Mouse (Mus musculus) lung, postnatal 0 days (tissue): ENCODE results near the gene Gm45213. TPM values are rescaled to one million over a fixed set of nuclear protein-coding genes. Genes with fewer than 3 reads are reported as not detected.
"Not testable (repeated sequence)": the region's sequence is repeated elsewhere in the genome, so short reads cannot be mapped to it uniquely, and the experiment has no call there.

Experiments
- ATAC-seq: fragments of 200-750 bp; cut with Nextera tagmentation; 2 replicates; pipeline ENCODE4 v1.8.0; 2017; ENCODE audit warnings: moderate library complexity
- DNase-seq: peaks from one replicate; pipeline ENCODE4 v3.0.0-alpha.2; 2016; ENCODE audit warnings: low spot score
- H3K27ac ChIP-seq: fragments of 300-500 bp; sonication (generic); 2 replicates; pipeline ENCODE4 v1.5.1; 2014; ENCODE audit warnings: antibody characterized with exemption, mild to moderate bottlenecking, low read length, mixed read lengths
- H3K27me3 ChIP-seq: fragments of 300-500 bp; sonication (generic); replicated peaks from 2 replicates; pipeline ENCODE4 v1.6.1; 2014; ENCODE audit warnings: low read length, mixed read lengths; ENCODE audit not compliant: insufficient read depth
- H3K36me3 ChIP-seq: fragments of 300-500 bp; sonication (generic); 2 replicates; pipeline ENCODE4 v1.6.1; 2014; ENCODE audit warnings: low read length, mixed read lengths; ENCODE audit not compliant: insufficient read depth
- H3K4me1 ChIP-seq: fragments of 300-500 bp; sonication (generic); 2 replicates; pipeline ENCODE4 v1.6.1; 2014; ENCODE audit warnings: antibody characterized with exemption, low read depth, low read length, mixed read lengths; ENCODE audit not compliant: insufficient read depth
- H3K4me2 ChIP-seq: fragments of 300-500 bp; sonication (generic); replicated peaks from 2 replicates; pipeline ENCODE4 v1.6.1; 2014; ENCODE audit warnings: low read depth, mild to moderate bottlenecking, low read length, moderate library complexity, mixed read lengths
- H3K4me3 ChIP-seq: fragments of 300-500 bp; sonication (generic); 2 replicates; pipeline ENCODE4 v1.5.1; 2014; ENCODE audit warnings: low read depth, low read length
- H3K9ac ChIP-seq: fragments of 300-500 bp; sonication (generic); replicated peaks from 2 replicates; pipeline ENCODE4 v1.6.1; 2014; ENCODE audit warnings: low read depth, mild to moderate bottlenecking
- H3K9me3 ChIP-seq: fragments of 300-500 bp; sonication (generic); 2 replicates; pipeline ENCODE4 v1.6.1; 2016; ENCODE audit warnings: low read length, mixed read lengths
- CTCF ChIP-seq: IDR thresholded peaks from 2 replicates; pipeline ENCODE4 v1.5.1; 2016; ENCODE audit warnings: antibody characterized with exemption, mild to moderate bottlenecking
- EP300 ChIP-seq: IDR thresholded peaks from 2 replicates; pipeline ENCODE4 v1.6.1; 2016; ENCODE audit warnings: antibody characterized with exemption, mild to moderate bottlenecking, control low read depth
- WGBS: fragments of 180-500 bp; shearing (Covaris S2); extraction: QIAGEN DNeasy Blood & Tissue Kit; methylation state at CpG from one replicate; pipeline ENCODE4 v1.1.7; 2014; 5-methylcytosine and 5-hydroxymethylcytosine counted together
- polyA plus RNA-seq: library from polyadenylated mRNA; unstranded; fragments of >200 nt; fragmentation: Nextera tagmentation; extraction: Ambion mirVana; gene quantifications from 2 replicates; pipeline ENCODE4 v1.2.1, GENCODE M21; 2015

Gm45213 gene
- polyA plus RNA-seq, 1 experiment from 2014 or later = not detected

DNA sequence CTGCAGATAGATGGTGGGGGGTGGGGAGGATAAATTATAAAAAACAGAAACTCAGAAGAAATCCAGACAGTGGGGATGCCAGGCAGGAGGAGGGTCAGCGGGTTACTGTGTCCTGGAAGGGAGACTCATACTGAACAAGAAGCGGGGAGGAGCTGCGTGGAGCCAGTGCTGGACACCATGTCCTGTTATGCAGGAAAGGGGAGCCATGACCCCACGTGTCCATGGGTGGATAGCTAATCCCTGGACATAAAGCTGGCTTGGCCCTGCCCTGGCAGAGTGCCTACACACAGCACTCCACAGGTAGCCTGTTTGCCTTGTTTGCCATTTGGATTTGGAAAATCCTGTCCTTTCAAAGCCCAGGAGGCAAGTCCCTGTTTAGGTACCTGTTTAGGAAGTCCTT is 4.6 kb downstream of the Gm45213 start:
- TF ChIP-seq CTCF (no peak), EP300 (no peak)
- 83% methylated on average over 4 of the region's 4 CpGs for WGBS

DNA sequence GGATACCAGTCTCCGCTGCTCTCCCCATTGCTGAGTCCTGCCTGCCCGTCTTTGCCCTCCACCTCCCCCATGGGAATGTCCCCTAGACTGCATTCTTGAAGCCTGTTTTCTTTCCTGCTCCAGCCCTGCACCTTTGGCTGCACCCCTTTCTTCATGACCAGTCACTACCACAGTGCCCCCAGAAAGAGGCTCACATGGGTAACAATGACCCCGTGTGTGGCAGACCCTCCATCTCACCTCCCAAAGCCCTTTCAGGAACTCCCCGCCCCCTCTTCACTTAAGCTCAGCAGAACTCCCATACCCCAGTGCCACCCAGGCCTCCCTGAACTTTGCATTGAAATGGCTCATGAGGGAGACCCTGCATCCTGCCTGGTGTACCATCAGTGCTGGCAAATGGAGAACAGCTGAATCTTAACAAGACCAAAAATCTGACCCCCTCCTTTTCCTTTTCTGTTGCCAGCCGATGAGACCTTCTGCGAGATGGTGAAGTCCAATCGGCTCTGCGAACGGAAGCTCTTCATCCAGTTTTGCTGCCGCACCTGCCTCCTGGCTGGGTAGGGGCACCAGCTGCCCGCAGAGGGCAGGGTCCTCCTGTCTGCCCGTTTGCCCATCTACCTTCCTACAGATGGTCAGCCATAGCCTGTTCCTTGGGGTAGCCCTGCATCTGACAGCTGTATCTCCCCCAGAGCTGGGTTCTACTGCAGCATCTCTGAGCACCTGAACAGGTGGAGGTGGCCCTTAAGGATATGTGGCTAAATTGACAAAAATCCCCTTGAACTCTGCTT is 5.2 kb downstream of the Gm45213 start:
- 83% methylated on average over 12 of the region's 12 CpGs for WGBS
- no peak for TF ChIP-seq EP300
- TF ChIP-seq CTCF = no peak
- no peak for DNase-seq
- no peaks in the 10 kb centered on the region for H3K4me1 ChIP-seq
- H3K36me3 ChIP-seq = no peaks in the 10 kb centered on the region
- ATAC-seq = no peak
- no peaks in the 10 kb centered on the region for H3K27me3 ChIP-seq
- H3K4me2 ChIP-seq = no peak overlapping the region
- no peak overlapping the region for H3K27ac ChIP-seq
- no peak overlapping the region for H3K4me3 ChIP-seq
- no peak overlapping the region for H3K9ac ChIP-seq
- H3K9me3 ChIP-seq = no peaks in the 10 kb centered on the region

More for the DNA sequence above, 4.6 kb downstream of the Gm45213 start:
- no peak overlapping the region for H3K9ac ChIP-seq
- ATAC-seq (no peak), DNase-seq (no peak)
- no peak overlapping the region for H3K27ac ChIP-seq
- no peaks in the 10 kb centered on the region for H3K4me1 ChIP-seq
- no peaks in the 10 kb centered on the region for H3K27me3 ChIP-seq
- H3K4me3 ChIP-seq = no peak overlapping the region
- H3K9me3 ChIP-seq = no peaks in the 10 kb centered on the region
- H3K4me2 ChIP-seq = no peak overlapping the region
- H3K36me3 ChIP-seq = no peaks in the 10 kb centered on the region

DNA sequence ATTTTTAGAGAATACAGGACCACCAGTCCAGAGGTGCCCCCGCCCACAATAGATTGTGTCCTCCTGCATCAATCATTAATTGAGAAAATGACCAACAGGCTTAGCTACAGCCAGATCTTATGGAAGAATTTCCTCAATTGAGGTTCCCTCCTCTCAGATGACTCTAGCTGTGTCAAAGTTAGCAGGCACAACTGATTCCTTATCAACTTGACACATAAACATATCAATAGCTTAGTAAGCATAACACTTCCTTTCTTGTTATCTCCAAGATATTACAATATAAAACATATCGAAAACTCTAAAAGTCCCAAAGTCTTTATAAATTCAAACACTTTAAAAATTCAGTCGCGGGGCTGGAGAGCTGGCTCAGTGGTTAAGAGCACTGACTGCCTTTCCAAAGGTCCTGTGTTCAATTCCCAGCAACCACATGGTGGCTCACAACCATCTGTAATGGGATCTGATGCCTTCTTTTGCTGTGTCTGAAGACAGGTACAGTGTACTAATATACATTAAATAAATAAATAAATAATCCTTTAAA is 10.6 kb downstream of the Gm45213 start:
- H3K27ac ChIP-seq = no peak overlapping the region
- no peaks in the 10 kb centered on the region for H3K4me1 ChIP-seq
- no peak overlapping the region for H3K9ac ChIP-seq
- no peaks in the 10 kb centered on the region for H3K27me3 ChIP-seq
- no peak for DNase-seq
- H3K4me2 ChIP-seq = no peak overlapping the region
- H3K4me3 ChIP-seq = no peak overlapping the region
- H3K36me3 ChIP-seq = no peaks in the 10 kb centered on the region
- TF ChIP-seq CTCF (no peak), EP300 (no peak)
- ATAC-seq = no peak
- no peaks in the 10 kb centered on the region for H3K9me3 ChIP-seq
- WGBS = 83% methylated on average over 4 of the region's 4 CpGs

DNA sequence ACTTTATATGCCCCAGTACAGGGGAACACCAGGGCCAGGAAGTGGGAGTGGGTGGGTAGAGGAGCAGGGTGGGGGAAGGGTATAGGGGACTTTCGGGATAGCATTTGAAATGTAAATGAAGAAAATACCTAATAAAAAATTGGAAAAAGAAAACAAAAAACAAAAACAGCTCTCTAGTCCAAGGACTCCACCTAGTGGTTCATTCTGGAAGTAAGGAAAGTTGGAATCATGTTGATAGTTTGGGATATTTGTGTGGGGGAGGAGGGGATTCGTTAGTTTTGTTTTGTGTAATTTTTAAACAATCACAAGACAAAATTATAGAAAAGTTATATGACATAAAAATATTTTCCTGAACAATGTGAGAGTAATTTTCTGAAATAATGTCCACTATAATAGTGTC is 12.0 kb downstream of the Gm45213 start:
- not testable (repeated sequence) for H3K9me3 ChIP-seq, H3K9ac ChIP-seq, ATAC-seq, H3K4me1 ChIP-seq, H3K27me3 ChIP-seq, H3K4me3 ChIP-seq, H3K4me2 ChIP-seq, H3K27ac ChIP-seq, H3K36me3 ChIP-seq
- DNase-seq = peak; percentile 31
- TF ChIP-seq CTCF = peak; percentile 75
- WGBS = 0% methylated on average over 2 of the region's 2 CpGs

DNA sequence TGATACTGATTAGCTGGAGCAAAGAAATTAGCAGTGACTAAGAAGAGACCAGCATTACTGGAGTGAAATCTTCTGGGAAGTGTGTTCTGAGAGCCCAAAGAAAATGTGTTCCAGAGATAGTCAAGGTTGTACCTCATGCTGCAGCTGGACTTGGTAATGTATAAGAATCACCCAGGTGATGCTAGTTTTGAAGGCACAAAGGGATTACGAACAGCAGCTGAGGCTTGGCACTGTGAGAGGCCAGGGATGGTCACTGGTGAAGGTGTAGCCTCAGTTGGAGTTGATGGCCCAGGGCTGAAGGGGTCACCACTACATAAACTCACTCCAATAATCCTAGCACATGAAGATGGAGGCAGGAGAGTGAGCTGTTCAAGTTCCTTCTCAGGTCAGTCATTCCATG is 15.3 kb downstream of the Gm45213 start, which contains the start of gene Snrpa1:
Gene Snrpa1 (plus strand): TSS at position 301 of the 400 bp plus-strand sequence.
- Histone ChIP-seq H3K36me3 (no peaks in the 10 kb centered on the region), H3K4me2 (peak within 1 kb of the TSS; percentile 90), H3K4me1 (peaks cover 6% of the 10 kb centered on the region; the same call in 1 of the 2 replicates), H3K9ac (peak within 1 kb of the TSS; percentile 85), H3K27me3 (no peaks in the 10 kb centered on the region), H3K9me3 (no peaks in the 10 kb centered on the region), H3K4me3 (peak within 1 kb of the TSS; percentile 87), H3K27ac (no peak within 1 kb of the TSS)
- TF ChIP-seq CTCF = no peak
- no peak for TF ChIP-seq EP300
- WGBS = 58% methylated on average over 1 of the region's 1 CpGs
- ATAC-seq (no peak), DNase-seq (no peak)

DNA sequence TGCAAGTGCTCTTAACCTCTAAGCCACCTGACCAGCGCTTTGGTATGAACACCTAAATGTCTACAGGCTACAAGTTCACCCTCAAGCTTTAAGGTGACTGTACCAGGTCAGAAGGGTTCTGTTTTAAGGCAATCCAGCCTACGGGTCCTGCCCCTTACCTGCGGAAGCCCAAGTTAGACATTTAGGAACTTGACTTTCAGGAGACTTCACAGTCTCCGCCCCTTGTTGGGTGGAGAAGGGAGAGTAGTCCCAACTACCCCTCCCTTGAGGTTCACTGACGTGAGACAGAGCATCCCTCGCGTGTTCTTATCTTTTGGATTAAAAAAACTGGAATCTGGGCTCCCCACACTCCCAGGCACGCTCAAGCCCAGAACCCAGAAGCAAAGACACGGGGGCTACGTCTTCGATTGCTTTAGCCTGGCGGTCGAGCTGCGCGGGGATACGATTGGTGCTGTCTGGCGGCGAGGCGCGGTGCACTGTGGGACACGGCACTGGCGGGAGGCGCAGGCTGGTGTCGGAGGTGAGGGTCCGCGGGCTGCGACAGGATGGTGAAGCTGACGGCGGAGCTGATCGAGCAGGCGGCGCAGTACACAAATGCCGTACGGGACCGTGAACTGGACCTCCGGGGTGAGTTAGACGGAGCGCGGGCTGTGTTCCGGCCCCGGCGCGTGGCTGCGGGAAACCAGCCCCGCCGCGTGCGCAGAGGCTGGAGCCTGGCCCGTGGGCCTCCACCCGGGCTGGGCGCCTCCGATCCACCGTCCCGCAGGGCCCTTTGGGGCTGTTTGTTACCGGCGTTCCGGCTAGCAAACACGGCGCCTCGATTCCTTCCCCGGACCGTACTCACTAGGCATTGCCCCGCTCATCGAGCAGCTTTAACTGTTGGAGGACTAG is 16.9 kb downstream of the Gm45213 start:
- Histone ChIP-seq H3K4me1 (peaks cover 6% of the 10 kb centered on the region; the same call in 1 of the 2 replicates), H3K4me2 (peak overlapping the region; percentile 90), H3K27me3 (no peaks in the 10 kb centered on the region), H3K27ac (no peak overlapping the region), H3K4me3 (peak overlapping the region; percentile 87), H3K9me3 (no peaks in the 10 kb centered on the region), H3K9ac (peak overlapping the region; percentile 85), H3K36me3 (no peaks in the 10 kb centered on the region)
- no peak for TF ChIP-seq EP300
- peak; percentile 23 for TF ChIP-seq CTCF
- ATAC-seq (peak; percentile 96), DNase-seq (peak; percentile 92)
- WGBS = 2% methylated on average over 56 of the region's 64 CpGs
